Mouse (Mus musculus) E14TG2a.4 (cell line): Measurements from ENCODE around the gene Tmem88.

Experiments
- CTCF ChIP-seq: conservative IDR thresholded peaks from 2 replicates; pipeline ENCODE4 v1.5.1; 2014; ENCODE audit warnings: low read length
- NANOG ChIP-seq: IDR thresholded peaks from 2 replicates; pipeline ENCODE4 v1.6.1; 2014; ENCODE audit warnings: borderline replicate concordance, low read length, mixed read lengths
- POU5F1 ChIP-seq: IDR thresholded peaks from 2 replicates; pipeline ENCODE4 v1.6.1; 2014; ENCODE audit warnings: low read length, borderline replicate concordance

GRCm38 (mm10) chr11:69419443-69419812, 21.4 kb upstream of the Tmem88 start:
- no peak for TF ChIP-seq CTCF
- TF ChIP-seq NANOG: no peak
- no peak for TF ChIP-seq POU5F1
